Mouse (Mus musculus): Measurements from ENCODE around the gene Adamts14. TPM values are rescaled to one million over a fixed set of nuclear protein-coding genes. Genes with fewer than 3 reads are reported as not detected.
A peak's percentile ranks its signal among the peaks of the same experiment; 100 is the strongest.

The Adamts14 gene
- polyA plus RNA-seq, 1 experiment, result 0.61 TPM

DNA sequence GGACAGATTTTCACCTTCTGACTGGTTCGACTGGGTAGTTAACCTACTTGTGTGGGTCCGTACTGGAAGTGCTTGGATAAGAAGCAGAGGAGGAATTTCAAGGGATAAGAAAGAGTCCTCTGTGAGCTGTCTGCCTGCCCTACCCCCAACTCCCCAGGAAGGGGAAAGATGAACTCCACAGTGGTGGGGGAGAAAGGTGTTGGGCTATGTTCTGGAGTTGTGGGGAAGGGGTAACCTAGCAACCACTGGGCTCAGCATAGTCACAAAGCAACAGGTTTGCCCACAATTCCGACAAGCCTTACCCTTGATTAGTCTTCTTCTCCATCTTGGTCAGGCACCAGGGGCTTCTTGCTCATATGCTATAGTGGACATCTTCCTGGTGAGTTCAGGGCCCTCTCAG lies 101.6 kb downstream of the Adamts14 start, which contains the start of gene Tbata:
Tbata (plus strand) TSS at position 301 of the 400 bp plus-strand sequence.
- Histone ChIP-seq H3K27me3 (ENCODE audit: control insufficient read depth, insufficient read depth, low read length) (no peaks in the 10 kb centered on the region), H3K4me1 (ENCODE audit: control insufficient read depth, insufficient read depth, low read length) (peaks cover 8% of the 10 kb centered on the region), H3K4me3 (ENCODE audit: control insufficient read depth, low read depth, low read length) (peak within 1 kb of the TSS; percentile 76), H3K27ac (ENCODE audit: control insufficient read depth, insufficient read depth, low read depth, low read length) (no peak within 1 kb of the TSS), H3K36me3 (ENCODE audit: control insufficient read depth, insufficient read depth, low read length) (no peaks in the 10 kb centered on the region)
- TF ChIP-seq CTCF (IDR thresholded peaks at IDR 0.05; ENCODE audit: control insufficient read depth, insufficient read depth, insufficient replicate concordance, low read depth, low read length), result no peak
- TF ChIP-seq POLR2A (IDR thresholded peaks at IDR 0.05; ENCODE audit: control insufficient read depth, low read depth, low read length), result peak; percentile 54; the same call in 1 of the 2 replicates

DNA sequence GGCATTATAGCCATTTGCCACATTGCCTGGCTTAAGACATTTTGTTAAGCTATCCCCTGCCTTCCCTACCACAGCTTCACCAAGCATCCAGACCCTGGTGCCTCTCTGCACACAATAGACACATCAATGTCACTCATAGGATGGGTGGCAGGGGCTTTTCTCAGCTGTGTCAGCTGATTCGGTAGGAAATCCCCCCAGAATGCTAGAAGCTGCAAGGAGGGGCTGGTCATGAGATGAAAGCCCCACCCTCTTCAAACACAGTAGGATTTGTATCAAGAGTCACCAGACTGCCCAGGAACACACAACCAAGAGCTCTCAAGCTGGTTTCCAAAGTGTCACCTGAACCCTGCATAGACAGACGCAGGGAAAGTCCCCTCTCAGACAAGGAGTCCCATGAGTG lies 104.8 kb downstream of the Adamts14 start:
- Histone ChIP-seq H3K27ac (ENCODE audit: control insufficient read depth, insufficient read depth, low read depth, low read length) (no peak overlapping the region), H3K36me3 (ENCODE audit: control insufficient read depth, insufficient read depth, low read length) (no peaks in the 10 kb centered on the region), H3K4me1 (ENCODE audit: control insufficient read depth, insufficient read depth, low read length) (no peaks in the 10 kb centered on the region; the same call in 1 of the 2 replicates), H3K27me3 (ENCODE audit: control insufficient read depth, insufficient read depth, low read length) (no peaks in the 10 kb centered on the region), H3K4me3 (ENCODE audit: control insufficient read depth, low read depth, low read length) (no peak overlapping the region)
- TF ChIP-seq POLR2A (IDR thresholded peaks at IDR 0.05; ENCODE audit: control insufficient read depth, low read depth, low read length) (no peak), CTCF (IDR thresholded peaks at IDR 0.05; ENCODE audit: control insufficient read depth, insufficient read depth, insufficient replicate concordance, low read depth, low read length) (no peak)

GRCm38 (mm10) chr10:61167333-61168096 lies 105.7 kb downstream of the Adamts14 start:
- Histone ChIP-seq H3K27ac (ENCODE audit: control insufficient read depth, insufficient read depth, low read depth, low read length) (no peak overlapping the region), H3K27me3 (ENCODE audit: control insufficient read depth, insufficient read depth, low read length) (no peaks in the 10 kb centered on the region), H3K36me3 (ENCODE audit: control insufficient read depth, insufficient read depth, low read length) (no peaks in the 10 kb centered on the region), H3K4me1 (ENCODE audit: control insufficient read depth, insufficient read depth, low read length) (no peaks in the 10 kb centered on the region; the same call in 1 of the 2 replicates), H3K4me3 (ENCODE audit: control insufficient read depth, low read depth, low read length) (no peak overlapping the region)
- no peak for TF ChIP-seq CTCF (IDR thresholded peaks at IDR 0.05; ENCODE audit: control insufficient read depth, insufficient read depth, insufficient replicate concordance, low read depth, low read length)
- no peak for TF ChIP-seq POLR2A (IDR thresholded peaks at IDR 0.05; ENCODE audit: control insufficient read depth, low read depth, low read length)

GRCm38 (mm10) chr10:61162366-61162765 lies 110.9 kb downstream of the Adamts14 start:
- Histone ChIP-seq H3K36me3 (ENCODE audit: control insufficient read depth, insufficient read depth, low read length) (no peaks in the 10 kb centered on the region), H3K27me3 (ENCODE audit: control insufficient read depth, insufficient read depth, low read length) (no peaks in the 10 kb centered on the region), H3K27ac (ENCODE audit: control insufficient read depth, insufficient read depth, low read depth, low read length) (no peak overlapping the region), H3K4me1 (ENCODE audit: control insufficient read depth, insufficient read depth, low read length) (no peaks in the 10 kb centered on the region), H3K4me3 (ENCODE audit: control insufficient read depth, low read depth, low read length) (no peak overlapping the region)
- TF ChIP-seq POLR2A (IDR thresholded peaks at IDR 0.05; ENCODE audit: control insufficient read depth, low read depth, low read length) (no peak), CTCF (IDR thresholded peaks at IDR 0.05; ENCODE audit: control insufficient read depth, insufficient read depth, insufficient replicate concordance, low read depth, low read length) (no peak)

DNA sequence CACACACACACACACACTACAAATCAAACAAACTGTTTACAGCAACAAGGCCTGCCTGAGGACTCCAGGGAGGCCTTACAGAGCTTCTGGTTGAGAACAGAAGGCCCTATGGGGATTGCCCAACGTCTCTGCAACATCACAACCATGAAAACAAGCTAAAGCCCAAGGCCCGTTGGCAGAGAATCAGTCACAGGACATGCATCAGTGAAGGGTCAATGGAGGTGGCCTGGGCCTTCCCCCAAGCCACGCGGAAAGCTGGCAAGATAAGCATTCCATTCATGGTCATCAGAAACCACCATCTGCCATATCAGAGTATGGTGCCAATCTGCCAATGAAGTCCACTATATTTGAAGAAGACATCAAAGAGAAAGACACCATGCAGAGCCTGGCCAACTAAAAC lies 112.6 kb downstream of the Adamts14 start:
- H3K27me3 ChIP-seq (ENCODE audit: control insufficient read depth, insufficient read depth, low read length), result no peaks in the 10 kb centered on the region
- no peak overlapping the region for H3K4me3 ChIP-seq (ENCODE audit: control insufficient read depth, low read depth, low read length)
- H3K4me1 ChIP-seq (ENCODE audit: control insufficient read depth, insufficient read depth, low read length), result no peaks in the 10 kb centered on the region
- H3K36me3 ChIP-seq (ENCODE audit: control insufficient read depth, insufficient read depth, low read length), result no peaks in the 10 kb centered on the region
- no peak for TF ChIP-seq CTCF (IDR thresholded peaks at IDR 0.05; ENCODE audit: control insufficient read depth, insufficient read depth, insufficient replicate concordance, low read depth, low read length)
- no peak for TF ChIP-seq POLR2A (IDR thresholded peaks at IDR 0.05; ENCODE audit: control insufficient read depth, low read depth, low read length)
- no peak overlapping the region for H3K27ac ChIP-seq (ENCODE audit: control insufficient read depth, insufficient read depth, low read depth, low read length)

- H3K36me3 ChIP-seq (ENCODE audit: control insufficient read depth, insufficient read depth, low read length), result no peaks in the 10 kb centered on the region
- H3K4me3 ChIP-seq (ENCODE audit: control insufficient read depth, low read depth, low read length), result no peak overlapping the region
- H3K27me3 ChIP-seq (ENCODE audit: control insufficient read depth, insufficient read depth, low read length), result no peaks in the 10 kb centered on the region
- H3K27ac ChIP-seq (ENCODE audit: control insufficient read depth, insufficient read depth, low read depth, low read length), result no peak overlapping the region
- TF ChIP-seq POLR2A (IDR thresholded peaks at IDR 0.05; ENCODE audit: control insufficient read depth, low read depth, low read length) (no peak), CTCF (IDR thresholded peaks at IDR 0.05; ENCODE audit: control insufficient read depth, insufficient read depth, insufficient replicate concordance, low read depth, low read length) (no peak)
- no peaks in the 10 kb centered on the region for H3K4me1 ChIP-seq (ENCODE audit: control insufficient read depth, insufficient read depth, low read length)
These were observed 113.1 kb downstream of the Adamts14 start for GRCm38 (mm10) chr10:61160089-61160488.

DNA sequence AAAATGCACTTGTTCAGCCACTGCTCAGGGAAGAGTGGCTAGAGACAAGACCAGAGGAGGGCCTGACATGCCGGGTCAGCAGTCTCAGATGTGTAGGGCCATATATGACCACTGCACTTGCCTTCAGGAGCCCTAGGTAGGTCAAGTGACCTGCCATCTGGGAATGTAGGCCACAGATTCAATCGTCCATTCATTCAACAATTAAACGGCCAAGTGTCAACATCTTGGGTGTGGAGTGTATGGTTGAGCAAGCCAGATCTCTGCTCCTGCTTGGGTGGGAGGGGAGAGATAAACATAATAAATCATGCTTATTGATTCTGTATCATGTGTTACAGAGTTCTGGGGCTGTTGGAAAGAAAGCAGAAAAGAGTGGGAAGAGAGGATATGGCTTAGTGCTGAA lies 114.6 kb downstream of the Adamts14 start:
- TF ChIP-seq CTCF (IDR thresholded peaks at IDR 0.05; ENCODE audit: control insufficient read depth, insufficient read depth, insufficient replicate concordance, low read depth, low read length) (no peak), POLR2A (IDR thresholded peaks at IDR 0.05; ENCODE audit: control insufficient read depth, low read depth, low read length) (no peak)
- H3K4me3 ChIP-seq (ENCODE audit: control insufficient read depth, low read depth, low read length), result no peak overlapping the region
- no peaks in the 10 kb centered on the region for H3K27me3 ChIP-seq (ENCODE audit: control insufficient read depth, insufficient read depth, low read length)
- H3K27ac ChIP-seq (ENCODE audit: control insufficient read depth, insufficient read depth, low read depth, low read length), result no peak overlapping the region
- H3K4me1 ChIP-seq (ENCODE audit: control insufficient read depth, insufficient read depth, low read length), result no peaks in the 10 kb centered on the region
- H3K36me3 ChIP-seq (ENCODE audit: control insufficient read depth, insufficient read depth, low read length), result no peaks in the 10 kb centered on the region

Data from testis, adult 2 months (tissue).